Mouse (Mus musculus): ENCODE results near the gene Gatad2b.

- no peak for TF ChIP-seq GATA1 (IDR thresholded peaks at IDR 0.05; ENCODE audit: borderline replicate concordance, low read length)
- no peak for TF ChIP-seq FLI1 (IDR thresholded peaks at IDR 0.05; ENCODE audit: low read length)
These were observed 8.8 kb upstream of the Gatad2b start for GRCm38 (mm10) chr3:90284150-90284549.
